Mouse (Mus musculus) regulatory T cell (primary cell): Measurements from ENCODE around the gene Gm2431.

Experiments used
- in situ Hi-C: fragments of 300-600 bp; cut with MboI, MseI; formaldehyde crosslinking; loops from one replicate; pipeline ENCODE4 v1.15.1; 2025; ENCODE audit warnings: high pct_unique_total_duplicates

The Gm2431 gene

DNA sequence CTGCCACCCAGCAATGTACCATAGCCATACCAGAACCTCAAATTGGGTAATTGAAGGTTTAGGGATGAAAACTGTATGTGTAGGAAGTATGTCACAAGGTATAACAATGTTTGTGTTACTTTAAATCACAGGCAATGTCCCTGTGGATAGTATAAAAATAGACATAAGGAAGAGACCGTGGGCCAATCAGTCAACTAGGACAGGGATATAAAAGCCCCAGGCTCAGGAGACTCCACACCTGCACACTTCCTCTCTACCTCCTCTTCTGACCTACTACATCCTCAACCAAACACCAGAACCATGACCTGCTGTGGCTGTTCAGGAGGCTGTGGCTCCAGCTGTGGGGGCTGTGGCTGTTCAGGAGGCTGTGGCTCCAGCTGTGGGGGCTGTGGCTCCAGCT lies 46.6 kb downstream of the Gm2431 start, which contains the start of gene Gm7579:
TSS of gene Gm7579 (plus strand) at position 301 of the 400 bp plus-strand sequence.
- in situ Hi-C loops = no loop called here
